Mouse (Mus musculus) liver, embryonic 16.5 days (tissue): ENCODE measurements around the gene Nfkbia. TPM values are rescaled to one million over a fixed set of nuclear protein-coding genes. Genes with fewer than 3 reads are reported as not detected.

ENCODE experiments used
- ATAC-seq: fragments of 200-750 bp; cut with Nextera tagmentation; 2 replicates; pipeline ENCODE4 v1.8.0; 2017; ENCODE audit warnings: low read depth, mild to moderate bottlenecking, moderate number of reproducible peaks, moderate library complexity
- H3K27ac ChIP-seq: fragments of 300-500 bp; sonication (generic); 2 replicates; pipeline ENCODE4 v1.5.1; 2014; ENCODE audit warnings: mild to moderate bottlenecking, low read length
- H3K27me3 ChIP-seq: fragments of 300-500 bp; sonication (generic); 2 replicates; pipeline ENCODE4 v1.6.1; 2014; ENCODE audit warnings: low read depth, low read length, mixed read lengths; ENCODE audit not compliant: control insufficient read depth, insufficient read depth
- H3K36me3 ChIP-seq: fragments of 300-500 bp; sonication (generic); 2 replicates; pipeline ENCODE4 v1.6.1; 2014; ENCODE audit warnings: mild to moderate bottlenecking; ENCODE audit not compliant: control insufficient read depth, insufficient read depth
- H3K4me1 ChIP-seq: fragments of 300-500 bp; sonication (generic); 2 replicates; pipeline ENCODE4 v1.6.1; 2014; ENCODE audit warnings: low read depth, low read length, mixed read lengths; ENCODE audit not compliant: control insufficient read depth
- H3K4me2 ChIP-seq: fragments of 300-500 bp; sonication (generic); 2 replicates; pipeline ENCODE4 v1.6.1; 2014; ENCODE audit warnings: low read depth, low read length, mixed read lengths
- H3K4me3 ChIP-seq: fragments of 300-500 bp; sonication (generic); 2 replicates; pipeline ENCODE4 v1.5.1; 2014; ENCODE audit warnings: low read depth, mild to moderate bottlenecking, low read length
- H3K9ac ChIP-seq: fragments of 300-500 bp; sonication (generic); 2 replicates; pipeline ENCODE4 v1.6.1; 2014; ENCODE audit warnings: low read depth, low read length
- H3K9me3 ChIP-seq: fragments of 300-500 bp; sonication (generic); replicated peaks from 2 replicates; pipeline ENCODE4 v1.6.1; 2016; ENCODE audit warnings: low read length; ENCODE audit not compliant: control insufficient read depth
- WGBS: fragments of 180-500 bp; shearing (Covaris S2); extraction: QIAGEN DNeasy Blood & Tissue Kit; methylation state at CpG from one replicate; pipeline ENCODE4 v1.1.7; 2014; ENCODE audit not compliant: insufficient replicate concordance; 5-methylcytosine and 5-hydroxymethylcytosine counted together
- polyA plus RNA-seq: library from polyadenylated mRNA; unstranded; fragments of >200 nt; fragmentation: Nextera tagmentation; extraction: Ambion mirVana; gene quantifications from 2 replicates; pipeline ENCODE4 v1.2.1, GENCODE M21; 2015

Nfkbia gene
- polyA plus RNA-seq, 1 experiment from 2014 or later: 24.5 TPM

DNA sequence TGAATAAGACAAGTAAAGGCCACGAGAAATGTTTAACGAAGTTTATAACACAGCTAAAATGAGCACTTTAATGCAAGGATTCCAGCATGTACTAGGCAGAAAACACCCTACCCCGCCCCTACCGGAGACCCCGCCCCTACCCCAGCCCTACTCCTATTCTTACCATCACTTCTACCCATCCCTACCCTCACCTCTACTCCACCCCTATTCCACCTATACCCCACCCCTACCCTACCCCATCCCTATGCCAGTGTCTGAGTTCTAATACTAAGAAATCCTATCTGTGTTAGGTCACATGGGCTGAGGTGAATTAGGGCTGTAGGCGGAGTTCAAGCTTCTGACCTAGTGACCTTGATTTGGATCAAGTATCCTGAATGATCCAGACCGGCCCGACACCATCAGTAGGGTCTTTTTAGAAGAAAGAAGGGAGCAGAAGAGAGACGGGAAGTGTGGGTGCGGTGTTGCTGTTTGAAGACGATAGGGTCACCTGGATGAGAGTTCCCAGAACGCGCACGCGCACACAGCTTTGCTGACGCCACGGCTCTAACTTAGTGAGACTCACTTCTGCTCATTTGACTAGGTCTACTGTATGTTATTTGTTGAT lies 15.0 kb upstream of the Nfkbia start:
- Histone ChIP-seq H3K27me3 (peaks cover 17% of the 10 kb centered on the region), H3K4me1 (no peaks in the 10 kb centered on the region), H3K4me2 (no peak overlapping the region), H3K9me3 (no peaks in the 10 kb centered on the region), H3K36me3 (no peaks in the 10 kb centered on the region), H3K9ac (no peak overlapping the region), H3K4me3 (no peak overlapping the region), H3K27ac (no peak overlapping the region)
- ATAC-seq: no peak
- WGBS: 77% methylated on average over 17 of the region's 17 CpGs

DNA sequence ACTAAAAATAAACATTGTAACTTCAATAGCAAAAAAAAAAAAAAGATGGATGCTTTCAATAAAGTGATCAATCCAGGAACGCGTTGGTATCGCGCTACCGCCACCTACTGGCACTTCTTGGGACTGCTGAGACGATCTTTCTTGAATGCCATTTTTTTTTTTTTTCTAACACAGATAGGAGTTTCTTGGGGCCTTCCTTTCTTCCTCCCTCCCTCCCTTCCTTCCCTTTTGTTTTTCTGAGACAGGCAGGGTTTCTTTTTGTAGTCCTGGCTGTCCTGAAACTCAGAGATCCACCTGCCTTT lies 13.5 kb upstream of the Nfkbia start:
- Histone ChIP-seq H3K9ac (no peak overlapping the region), H3K9me3 (no peaks in the 10 kb centered on the region), H3K4me2 (no peak overlapping the region), H3K27ac (no peak overlapping the region), H3K36me3 (no peaks in the 10 kb centered on the region), H3K4me1 (no peaks in the 10 kb centered on the region), H3K4me3 (no peak overlapping the region), H3K27me3 (peaks cover 30% of the 10 kb centered on the region)
- no peak for ATAC-seq
- under 1% methylated on average over 6 of the region's 6 CpGs for WGBS

DNA sequence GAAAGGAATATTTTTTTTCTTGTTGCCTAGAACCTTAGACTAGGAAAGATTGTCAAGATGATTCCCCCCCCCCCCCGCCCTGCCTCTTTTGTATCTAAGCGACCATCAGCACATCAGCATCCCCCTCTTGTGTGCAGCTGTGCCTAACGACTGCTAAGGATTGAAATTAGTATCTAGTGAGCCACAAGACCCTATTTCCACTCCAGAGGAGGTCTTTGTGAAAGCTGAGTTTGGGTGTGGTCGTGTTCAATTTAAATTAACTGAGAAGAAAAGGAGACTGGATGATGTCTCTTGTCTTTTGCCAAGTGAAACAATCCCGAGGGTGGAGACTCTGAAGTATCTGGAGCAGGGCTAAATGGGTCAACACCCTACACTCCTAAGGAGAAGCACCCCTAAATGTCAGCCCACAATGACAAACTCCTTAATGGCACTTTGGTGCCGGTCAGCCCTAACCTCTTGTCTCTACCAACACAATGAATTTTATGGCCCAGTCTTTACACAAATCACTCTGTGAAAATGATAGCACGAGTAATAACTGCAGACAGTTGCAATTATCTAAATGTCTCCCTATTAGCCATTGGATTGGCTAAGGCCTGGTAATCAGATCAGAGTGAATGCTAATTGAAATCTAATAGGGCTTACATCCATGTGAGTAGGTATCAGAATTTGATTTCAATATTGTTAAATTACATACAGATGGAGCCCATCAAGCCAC lies 13.0 kb upstream of the Nfkbia start:
- Histone ChIP-seq H3K27me3 (peaks cover 32% of the 10 kb centered on the region), H3K36me3 (no peaks in the 10 kb centered on the region), H3K4me3 (no peak overlapping the region), H3K9me3 (no peaks in the 10 kb centered on the region), H3K4me2 (no peak overlapping the region), H3K27ac (no peak overlapping the region), H3K4me1 (no peaks in the 10 kb centered on the region), H3K9ac (no peak overlapping the region)
- no peak for ATAC-seq
- 56% methylated on average over 7 of the region's 7 CpGs for WGBS

DNA sequence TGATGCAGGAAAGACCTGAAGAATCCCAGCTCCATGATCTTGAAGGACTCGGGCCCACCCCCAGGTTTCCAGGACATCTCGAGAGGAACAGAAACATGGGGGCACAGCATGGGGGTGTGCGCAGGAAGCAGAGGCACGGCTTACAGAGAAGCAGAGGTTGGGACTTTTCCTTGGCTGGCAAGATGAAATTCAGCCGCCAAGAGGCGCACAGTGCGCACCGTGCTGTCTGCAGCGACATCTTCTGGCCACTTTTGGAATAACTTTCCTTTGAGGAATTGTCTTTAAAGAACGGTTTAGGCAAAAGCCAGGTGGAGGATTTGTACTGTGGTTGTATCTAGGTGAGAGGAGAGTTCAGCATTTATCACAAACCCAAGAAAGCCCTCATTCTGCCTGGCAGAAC lies 6.6 kb upstream of the Nfkbia start:
- H3K27ac ChIP-seq: no peak overlapping the region
- no peaks in the 10 kb centered on the region for H3K36me3 ChIP-seq
- peaks cover 4% of the 10 kb centered on the region; the same call in 1 of the 2 replicates for H3K4me1 ChIP-seq
- ATAC-seq: peak; percentile 32; the same call in 1 of the 2 replicates
- H3K4me3 ChIP-seq: no peak overlapping the region
- WGBS: 2% methylated on average over 10 of the region's 10 CpGs
- no peak overlapping the region for H3K9ac ChIP-seq
- no peaks in the 10 kb centered on the region for H3K9me3 ChIP-seq
- H3K27me3 ChIP-seq: peaks cover 45% of the 10 kb centered on the region
- no peak overlapping the region for H3K4me2 ChIP-seq

DNA sequence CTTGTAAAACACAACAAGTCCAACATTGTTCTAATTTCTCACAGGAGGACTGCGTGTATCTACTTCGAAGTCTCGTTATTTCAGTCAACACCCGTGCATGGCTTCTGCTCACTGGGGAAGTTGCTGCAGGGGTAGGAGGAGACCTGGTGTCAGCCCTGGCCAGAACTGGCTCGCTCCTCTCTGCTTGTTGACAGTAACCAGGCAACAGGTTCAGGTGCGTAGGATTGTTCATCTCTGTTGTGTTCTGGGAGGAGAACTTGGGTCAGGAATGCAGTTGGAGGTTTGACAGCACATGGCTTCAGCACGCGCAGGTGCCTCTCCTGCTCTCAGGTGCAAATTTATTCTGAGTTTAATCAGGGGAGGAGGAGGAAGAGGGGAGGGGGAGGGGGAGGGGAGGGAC lies 5.3 kb upstream of the Nfkbia start:
- H3K36me3 ChIP-seq: no peaks in the 10 kb centered on the region
- H3K9ac ChIP-seq: no peak overlapping the region
- peaks cover 41% of the 10 kb centered on the region for H3K27me3 ChIP-seq
- no peak overlapping the region for H3K4me2 ChIP-seq
- ATAC-seq: no peak
- H3K27ac ChIP-seq: no peak overlapping the region
- no peaks in the 10 kb centered on the region for H3K9me3 ChIP-seq
- peaks cover 6% of the 10 kb centered on the region for H3K4me1 ChIP-seq
- no peak overlapping the region for H3K4me3 ChIP-seq
- WGBS: 55% methylated on average over 8 of the region's 8 CpGs

DNA sequence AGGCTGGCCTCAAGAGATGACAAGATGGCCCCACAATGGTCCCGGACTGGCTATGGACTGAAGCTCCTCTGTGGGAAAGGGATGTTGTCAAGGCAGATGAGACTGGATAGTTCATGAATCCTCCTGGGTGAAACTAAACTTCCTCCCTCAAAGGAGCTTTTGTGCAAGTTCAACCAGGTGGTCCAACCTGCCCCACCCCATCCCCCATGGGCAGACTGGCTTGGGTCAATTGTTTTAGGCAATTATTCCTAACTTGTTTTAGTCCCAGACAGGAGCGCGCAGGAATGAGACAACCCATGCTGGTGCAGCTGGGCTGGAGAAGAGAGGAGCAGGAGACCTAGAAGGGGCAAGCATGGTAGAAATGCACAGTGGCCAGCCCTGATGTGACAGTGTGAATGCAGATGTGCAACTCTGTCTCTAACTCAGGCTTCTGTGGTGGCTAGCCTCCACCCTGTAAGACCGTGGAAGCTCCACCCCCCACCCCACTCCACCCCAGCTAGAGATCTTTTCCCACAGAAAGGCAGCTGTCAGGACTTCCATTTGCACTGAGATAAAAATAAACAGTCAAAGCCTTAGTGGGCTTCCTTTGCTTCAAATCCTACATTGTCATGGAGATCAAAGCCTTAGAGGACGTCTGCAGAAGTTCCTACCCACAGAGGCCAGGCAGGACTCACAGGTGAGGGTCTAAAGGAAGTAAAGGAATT lies 3.6 kb upstream of the Nfkbia start:
- H3K27ac ChIP-seq: no peak overlapping the region
- no peak for ATAC-seq
- peaks cover 1% of the 10 kb centered on the region; the same call in 1 of the 2 replicates for H3K36me3 ChIP-seq
- no peak overlapping the region for H3K4me2 ChIP-seq
- no peak overlapping the region for H3K9ac ChIP-seq
- WGBS: 56% methylated on average over 5 of the region's 5 CpGs
- peaks cover 27% of the 10 kb centered on the region for H3K27me3 ChIP-seq
- H3K4me3 ChIP-seq: no peak overlapping the region
- peaks cover 15% of the 10 kb centered on the region for H3K4me1 ChIP-seq
- H3K9me3 ChIP-seq: no peaks in the 10 kb centered on the region

DNA sequence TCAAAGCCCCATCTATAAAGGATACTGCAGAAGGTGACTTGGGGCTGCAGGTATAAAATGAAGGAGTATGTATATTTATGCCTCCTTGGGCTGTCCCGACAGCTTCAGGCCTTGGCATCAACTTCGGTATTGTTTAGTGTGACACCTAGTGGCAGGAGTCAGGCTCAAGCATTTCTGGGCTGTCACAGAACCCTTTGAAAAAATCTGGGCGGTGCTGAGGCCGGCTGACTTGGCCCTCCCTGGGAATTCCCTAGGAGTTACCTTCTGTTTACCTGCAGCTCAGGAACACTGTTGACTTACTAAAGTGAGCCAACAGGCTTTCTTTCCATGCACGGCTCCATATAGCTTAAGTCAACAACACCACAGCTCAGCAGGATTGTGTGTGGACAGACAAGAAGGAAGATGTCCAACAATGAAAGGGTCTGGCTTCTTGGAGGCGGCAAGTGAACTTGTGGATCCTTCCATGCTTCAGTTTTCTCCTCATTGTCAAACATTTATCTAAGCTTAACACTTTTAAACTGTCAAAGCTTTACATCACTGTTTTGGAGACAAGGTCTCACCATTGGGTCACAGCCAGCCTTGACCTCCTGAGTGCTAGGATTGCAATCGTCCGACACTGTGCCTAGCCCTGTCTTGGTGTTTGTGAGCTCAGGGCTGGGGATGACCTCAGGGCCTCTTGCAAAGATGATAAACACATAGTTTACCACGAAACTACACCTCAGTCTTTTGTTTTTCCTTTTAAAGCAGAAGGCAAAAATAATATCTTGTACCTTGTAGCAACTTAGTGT lies 2.9 kb upstream of the Nfkbia start:
- ATAC-seq: no peak
- Histone ChIP-seq H3K27ac (no peak overlapping the region), H3K4me2 (no peak overlapping the region), H3K9ac (no peak overlapping the region), H3K4me3 (no peak overlapping the region), H3K27me3 (peaks cover 25% of the 10 kb centered on the region), H3K9me3 (no peaks in the 10 kb centered on the region), H3K36me3 (peaks cover 7% of the 10 kb centered on the region; the same call in 1 of the 2 replicates), H3K4me1 (peaks cover 21% of the 10 kb centered on the region)
- WGBS: 26% methylated on average over 9 of the region's 9 CpGs

DNA sequence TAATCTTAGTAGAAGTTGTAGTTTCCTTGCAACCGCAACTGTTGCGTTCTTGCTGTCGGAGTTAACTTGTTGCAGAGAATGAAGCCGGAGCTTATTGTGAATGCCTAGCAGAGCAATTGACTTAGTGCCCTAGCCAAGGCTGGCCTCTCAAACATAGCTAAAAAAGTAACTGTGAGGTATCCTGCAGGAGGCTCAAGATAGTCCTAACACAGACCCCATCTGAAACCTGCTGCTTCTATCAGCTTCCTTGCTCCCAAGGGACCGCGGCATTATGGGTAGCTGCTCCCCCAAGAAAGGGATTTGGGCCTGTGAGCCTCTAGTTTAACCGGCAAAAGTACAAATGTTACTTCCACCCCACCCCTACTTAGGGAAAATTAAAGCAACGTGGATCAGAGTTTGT lies 934 bp upstream of the Nfkbia start:
- Histone ChIP-seq H3K9me3 (no peaks in the 10 kb centered on the region), H3K4me3 (peak overlapping the region; percentile 90), H3K4me2 (peak overlapping the region; percentile 95), H3K9ac (no peak overlapping the region), H3K4me1 (peaks cover 27% of the 10 kb centered on the region), H3K36me3 (peaks cover 11% of the 10 kb centered on the region), H3K27me3 (peaks cover 23% of the 10 kb centered on the region), H3K27ac (0 out of 2 replicates have a peak overlapping the region, but pooled peaks have one; percentile 95)
- WGBS: 60% methylated on average over 8 of the region's 8 CpGs
- no peak for ATAC-seq
